Mouse (Mus musculus) liver, embryonic 14.5 days (tissue): Measurements from ENCODE around the gene Trpv4. TPM values are rescaled to one million over a fixed set of nuclear protein-coding genes. Genes with fewer than 3 reads are reported as not detected.

ENCODE experiments used
- ATAC-seq: fragments of 200-750 bp; cut with Nextera tagmentation; 2 replicates; pipeline ENCODE4 v1.8.0; 2017; ENCODE audit warnings: moderate number of reproducible peaks, mild to moderate bottlenecking, moderate library complexity; ENCODE audit not compliant: insufficient read depth
- DNase-seq, 3 experiments: peaks; one replicate each; pipeline ENCODE4 v3.0.0-alpha.2; 2012 to 2013; ENCODE audit warnings: low read depth in 3 of 3, low spot score in 3 of 3
- H3K27ac ChIP-seq: fragments of 300-500 bp; sonication (generic); 2 replicates; pipeline ENCODE4 v1.5.1; 2014; ENCODE audit warnings: moderate library complexity, mild to moderate bottlenecking, control low read depth, inconsistent platforms
- H3K27me3 ChIP-seq: fragments of 300-500 bp; sonication (generic); 2 replicates; pipeline ENCODE4 v1.6.1; 2014; ENCODE audit warnings: mild to moderate bottlenecking, low read length, moderate library complexity; ENCODE audit not compliant: control insufficient read depth, insufficient read depth
- H3K36me3 ChIP-seq: fragments of 300-500 bp; sonication (generic); replicated peaks from 2 replicates; pipeline ENCODE4 v1.6.1; 2014; ENCODE audit warnings: low read depth; ENCODE audit not compliant: control insufficient read depth, insufficient read depth
- H3K4me1 ChIP-seq, 2 experiments: fragments of 200-500 bp in 1 of 2; fragments of 300-500 bp in 1 of 2; sonication (generic) in 1 of 2; replicated peaks; 2 replicates each; pipeline ENCODE4 v1.6.1; 2012 to 2014; ENCODE audit warnings: antibody characterized with exemption in 1 of 2, inconsistent platforms in 1 of 2, low read length in 1 of 2; ENCODE audit not compliant: control insufficient read depth in 2 of 2, insufficient read depth in 2 of 2
- H3K4me2 ChIP-seq: fragments of 300-500 bp; sonication (generic); 2 replicates; pipeline ENCODE4 v1.6.1; 2014; ENCODE audit warnings: low read depth, mild to moderate bottlenecking, control low read depth, moderate library complexity
- H3K4me3 ChIP-seq, 2 experiments: fragments of 200-500 bp in 1 of 2; fragments of 300-500 bp in 1 of 2; sonication (generic) in 1 of 2; 2 replicates each; pipeline ENCODE4 v1.5.1; 2012 to 2014; ENCODE audit warnings: low read depth in 2 of 2, low read length in 2 of 2, mild to moderate bottlenecking in 2 of 2, control low read depth in 1 of 2, inconsistent platforms in 1 of 2, moderate library complexity in 1 of 2; ENCODE audit not compliant: insufficient read depth in 1 of 2
- H3K9ac ChIP-seq: fragments of 300-500 bp; sonication (generic); replicated peaks from 2 replicates; pipeline ENCODE4 v1.6.1; 2014; ENCODE audit warnings: mild to moderate bottlenecking, control low read depth, moderate library complexity
- H3K9me3 ChIP-seq: fragments of 300-500 bp; sonication (generic); 2 replicates; pipeline ENCODE4 v1.6.1; 2016; ENCODE audit warnings: low read length, mixed read lengths; ENCODE audit not compliant: control insufficient read depth
- CTCF ChIP-seq: IDR thresholded peaks from 2 replicates; pipeline ENCODE4 v1.5.1; 2016; ENCODE audit warnings: antibody characterized with exemption, low read depth, control low read depth
- EP300 ChIP-seq: IDR thresholded peaks from 2 replicates; pipeline ENCODE4 v1.6.1; 2016; ENCODE audit warnings: antibody characterized with exemption, low read depth
- WGBS: fragments of 180-500 bp; shearing (Covaris S2); extraction: QIAGEN DNeasy Blood & Tissue Kit; methylation state at CpG from one replicate; pipeline ENCODE4 v1.1.7; 2014; ENCODE audit not compliant: insufficient replicate concordance; 5-methylcytosine and 5-hydroxymethylcytosine counted together
- polyA plus RNA-seq, 2 experiments: library from polyadenylated mRNA; depleted of rRNA in 1 of 2; stranded (reverse) in 1 of 2; unstranded in 1 of 2; fragments of >200 nt; fragmentation: Nextera tagmentation in 1 of 2; extraction: Ambion mirVana in 1 of 2; gene quantifications; 2 replicates each; pipeline versions ENCODE4 v1.2.1 to v1.2.3; 2012 to 2014

Gene Trpv4
- polyA plus RNA-seq, 2 experiments, result 0.14 to 0.22 TPM

- no peak for DNase-seq
- no peak overlapping the region for H3K27ac ChIP-seq
- 61% methylated on average over 8 of the region's 8 CpGs for WGBS
- H3K36me3 ChIP-seq, result no peaks in the 10 kb centered on the region
- H3K4me1 ChIP-seq, result no peaks in the 10 kb centered on the region
- H3K27me3 ChIP-seq, result no peaks in the 10 kb centered on the region
- no peak for ATAC-seq
- H3K9ac ChIP-seq, result no peak overlapping the region
- TF ChIP-seq CTCF (no peak), EP300 (no peak)
- no peak overlapping the region for H3K4me2 ChIP-seq
- H3K4me3 ChIP-seq, result no peak overlapping the region
- no peaks in the 10 kb centered on the region for H3K9me3 ChIP-seq
Observed at GRCm38 (mm10) chr5:114607651-114608050, 50.6 kb downstream of the Trpv4 start.

DNA sequence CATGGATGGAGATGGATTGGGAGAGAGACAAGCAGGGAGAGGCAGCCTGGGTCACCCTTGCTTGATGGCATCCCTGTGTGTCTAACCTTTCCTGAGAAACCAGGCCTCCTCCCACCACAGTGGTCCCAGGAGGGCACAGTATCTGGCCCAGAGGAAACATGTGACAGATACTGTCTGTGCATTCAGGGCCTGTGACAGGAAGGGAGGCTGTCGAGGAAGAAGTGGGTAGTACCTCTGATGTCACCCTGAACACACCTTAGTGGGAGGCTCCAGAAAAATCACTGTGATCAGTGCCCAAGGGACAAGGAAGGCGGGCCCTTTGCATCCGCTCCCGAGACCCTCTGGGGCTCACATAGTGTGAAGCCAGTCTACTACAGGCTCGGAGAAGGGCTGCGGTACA lies 52.2 kb downstream of the Trpv4 start:
- ATAC-seq (no peak), DNase-seq (no peak)
- no peaks in the 10 kb centered on the region for H3K4me1 ChIP-seq
- no peaks in the 10 kb centered on the region for H3K36me3 ChIP-seq
- no peak for TF ChIP-seq EP300
- no peaks in the 10 kb centered on the region for H3K9me3 ChIP-seq
- no peaks in the 10 kb centered on the region for H3K27me3 ChIP-seq
- 64% methylated on average over 6 of the region's 6 CpGs for WGBS
- H3K4me2 ChIP-seq, result no peak overlapping the region
- H3K9ac ChIP-seq, result no peak overlapping the region
- H3K27ac ChIP-seq, result no peak overlapping the region
- no peak overlapping the region for H3K4me3 ChIP-seq

GRCm38 (mm10) chr5:114604781-114605290 lies 53.4 kb downstream of the Trpv4 start:
- ATAC-seq (no peak), DNase-seq (no peak)
- H3K4me1 ChIP-seq, result no peaks in the 10 kb centered on the region
- no peak overlapping the region for H3K4me2 ChIP-seq
- 39% methylated on average over 11 of the region's 11 CpGs for WGBS
- H3K27ac ChIP-seq, result no peak overlapping the region
- H3K36me3 ChIP-seq, result no peaks in the 10 kb centered on the region
- H3K9ac ChIP-seq, result no peak overlapping the region
- no peak overlapping the region for H3K4me3 ChIP-seq
- no peaks in the 10 kb centered on the region for H3K27me3 ChIP-seq
- TF ChIP-seq EP300 (no peak), CTCF (peak; percentile 66)
- no peaks in the 10 kb centered on the region for H3K9me3 ChIP-seq

GRCm38 (mm10) chr5:114603975-114604374 lies 54.2 kb downstream of the Trpv4 start:
- TF ChIP-seq EP300 (no peak), CTCF (peak; percentile 59)
- WGBS, result 60% methylated on average over 5 of the region's 5 CpGs
- ATAC-seq, result no peak

GRCm38 (mm10) chr5:114602012-114602411 lies 56.2 kb downstream of the Trpv4 start:
- H3K4me3 ChIP-seq, result no peak overlapping the region
- no peak for ATAC-seq
- WGBS, result 62% methylated on average over 8 of the region's 8 CpGs
- no peak for TF ChIP-seq EP300
- no peak for TF ChIP-seq CTCF
- H3K36me3 ChIP-seq, result no peaks in the 10 kb centered on the region
- peaks cover 0 to 1% of the 10 kb centered on the region in 2 experiments; a peak in 1 of 4 replicates for H3K4me1 ChIP-seq
- H3K9me3 ChIP-seq, result no peaks in the 10 kb centered on the region
- no peak overlapping the region for H3K9ac ChIP-seq
- H3K27ac ChIP-seq, result no peak overlapping the region
- no peak for DNase-seq
- H3K27me3 ChIP-seq, result no peaks in the 10 kb centered on the region
- H3K4me2 ChIP-seq, result no peak overlapping the region

More at GRCm38 (mm10) chr5:114603975-114604374, 54.2 kb downstream of the Trpv4 start:
- H3K4me3 ChIP-seq, result no peak overlapping the region
- no peak for DNase-seq
- H3K36me3 ChIP-seq, result no peaks in the 10 kb centered on the region
- no peak overlapping the region for H3K27ac ChIP-seq
- no peaks in the 10 kb centered on the region for H3K27me3 ChIP-seq
- no peaks in the 10 kb centered on the region for H3K4me1 ChIP-seq
- no peak overlapping the region for H3K4me2 ChIP-seq
- no peaks in the 10 kb centered on the region for H3K9me3 ChIP-seq
- H3K9ac ChIP-seq, result no peak overlapping the region
